Mouse (Mus musculus): ENCODE measurements around the gene Pnrc1. TPM values are rescaled to one million over a fixed set of nuclear protein-coding genes. Genes with fewer than 3 reads are reported as not detected.

The Pnrc1 gene
- total RNA-seq, 2 experiments from 2014 or later: 152 to 180 TPM

- DNase-seq: no peak
- intact Hi-C loops (cut with DNase I): no loop called here
Measured at GRCm38 (mm10) chr4:33242536-33242935, 47.4 kb downstream of the Pnrc1 start.

DNA sequence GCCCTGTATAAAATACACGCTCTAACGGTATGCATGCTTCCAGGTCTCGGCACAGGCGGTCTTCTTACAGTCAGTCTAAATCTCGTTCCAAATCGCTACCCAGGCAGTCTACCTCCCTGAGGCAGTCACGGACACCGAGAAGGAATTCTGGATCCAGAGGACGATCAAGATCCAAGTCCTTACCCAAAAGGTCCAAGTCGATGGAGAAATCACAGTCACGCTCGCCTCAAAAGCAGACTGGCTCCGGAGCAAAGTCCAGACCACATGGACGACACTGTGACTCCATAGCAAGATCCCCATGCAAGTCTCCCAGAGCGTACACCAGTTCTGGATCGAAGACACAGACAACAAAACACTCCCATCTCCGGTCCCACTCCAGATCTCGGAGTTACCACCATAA, 59.1 kb downstream of the Pnrc1 start:
- intact Hi-C loops (cut with DNase I): no loop called here
- no peak for DNase-seq

- intact Hi-C loops (cut with DNase I): no loop called here
- no peak for DNase-seq
Measured at GRCm38 (mm10) chr4:33229639-33230038, 60.3 kb downstream of the Pnrc1 start.

DNA sequence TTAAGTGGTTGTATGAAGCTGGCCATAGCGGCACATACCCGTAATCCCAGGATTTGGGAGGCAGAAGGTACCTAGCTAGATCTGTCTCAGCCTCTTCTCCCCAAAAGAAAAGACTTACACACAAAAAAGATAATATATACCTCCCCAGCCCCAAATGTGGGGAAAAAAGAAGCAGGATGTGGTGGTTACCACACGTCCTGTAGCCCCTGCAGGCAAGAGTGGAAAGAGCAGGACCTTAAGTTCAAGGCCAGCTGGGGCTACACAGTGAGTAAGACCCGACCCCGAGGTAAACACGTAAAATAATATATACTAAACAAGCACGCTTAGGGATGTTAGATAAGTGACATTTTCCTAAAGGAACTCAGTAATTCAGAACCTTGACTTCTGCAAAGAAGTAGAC, 62.8 kb downstream of the Pnrc1 start:
- intact Hi-C loops (cut with DNase I): no loop called here
- no peak for DNase-seq

- intact Hi-C loops (cut with DNase I): no loop called here
- DNase-seq: no peak
Measured at GRCm38 (mm10) chr4:33224003-33224675, 65.8 kb downstream of the Pnrc1 start.

DNA sequence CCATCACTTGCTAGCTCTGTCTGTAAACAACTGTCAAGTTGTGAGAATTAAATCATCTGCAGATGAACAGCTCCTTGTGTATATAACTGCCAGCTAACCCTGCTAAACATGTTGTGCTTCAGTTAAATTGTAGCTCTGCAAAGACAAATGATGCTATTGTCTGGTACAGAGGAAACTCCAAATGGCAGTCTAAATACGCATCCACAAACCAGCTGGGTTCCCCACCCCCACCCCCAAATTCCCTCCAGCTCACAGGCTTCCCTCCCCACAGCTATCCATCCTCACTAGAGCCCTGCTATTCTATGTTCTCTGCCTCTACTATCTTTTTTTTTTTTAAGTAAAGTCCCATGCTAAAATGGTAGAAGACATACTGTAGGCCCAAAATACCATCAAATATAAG, 68.1 kb downstream of the Pnrc1 start:
- intact Hi-C loops (cut with DNase I): no loop called here
- DNase-seq: no peak

- intact Hi-C loops (cut with DNase I): loop anchor here (2.0 kb wide), 1 partner anchor 86 kb away; no protein-coding TSS in a partner anchor
- no peak for DNase-seq
Measured at GRCm38 (mm10) chr4:33208881-33209841, 80.8 kb downstream of the Pnrc1 start, which contains the start of gene Srsf12. TSS of gene Srsf12 (plus strand) at chr4:33208991.

DNA sequence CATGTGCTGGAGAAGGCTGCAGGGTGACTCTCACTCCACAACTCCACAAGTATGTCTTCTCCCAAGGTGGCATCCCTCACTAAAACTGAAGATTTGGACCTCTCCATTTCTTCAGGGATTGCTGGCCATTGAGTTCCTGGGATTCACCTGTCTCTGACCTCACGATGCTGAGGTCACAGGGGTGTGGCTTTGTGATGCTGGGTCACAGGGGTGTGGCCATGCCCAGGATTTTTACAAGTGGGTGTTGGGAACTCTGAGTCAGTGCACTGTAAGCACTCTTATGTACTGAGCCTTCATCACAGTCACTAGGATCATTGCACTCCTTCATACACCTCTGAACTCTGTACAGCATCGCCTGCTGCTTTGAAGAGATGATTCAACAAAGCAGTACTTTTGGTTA, 82.4 kb downstream of the Pnrc1 start:
- intact Hi-C loops (cut with DNase I): no loop called here
- no peak for DNase-seq

GRCm38 (mm10) chr4:33204682-33205081, 85.3 kb downstream of the Pnrc1 start:
- DNase-seq: peak in 1 of 2 experiments; percentile 18
- intact Hi-C loops (cut with DNase I): loop anchor here (1.0 kb wide), 1 partner anchor 58 kb away; no protein-coding TSS in a partner anchor

- intact Hi-C loops (cut with DNase I): no loop called here
- DNase-seq: no peak
Measured at GRCm38 (mm10) chr4:33198117-33198516, 91.8 kb downstream of the Pnrc1 start.

Other genes with a start within 250 kb of the Pnrc1 start
- gene Gabrr2, start 227.2 kb downstream of the Pnrc1 start, total RNA-seq (2021): 1 to 10 TPM; 6.7 to 6.9 TPM
- not detected for gene Gabrr1, start 157.6 kb downstream of the Pnrc1 start, total RNA-seq (2021)
- gene Pm20d2, start 100.4 kb downstream of the Pnrc1 start, total RNA-seq (2021): 10 to 100 TPM; 23.9 to 42.6 TPM
- not detected for gene Srsf12, start 81.2 kb downstream of the Pnrc1 start, total RNA-seq (2021)
- gene Rngtt, start 20.1 kb upstream of the Pnrc1 start, total RNA-seq (2021): 1 to 10 TPM; 6.3 to 6.8 TPM

All from gastrocnemius, postnatal 36 days (tissue).